Mouse (Mus musculus) liver, embryonic 18 days (tissue): ENCODE data around the gene Tmem156. TPM values are rescaled to one million over a fixed set of nuclear protein-coding genes. Genes with fewer than 3 reads are reported as not detected.

Experiments
- polyA plus RNA-seq: library from polyadenylated mRNA; depleted of rRNA; stranded (reverse); fragments of >200 nt; gene quantifications from 2 replicates; pipeline ENCODE4 v1.2.3, GENCODE M21; 2012; rRNA removed

Gene Tmem156
- polyA plus RNA-seq, result 0.79 and 1.1 TPM in 2 replicates

DNA sequence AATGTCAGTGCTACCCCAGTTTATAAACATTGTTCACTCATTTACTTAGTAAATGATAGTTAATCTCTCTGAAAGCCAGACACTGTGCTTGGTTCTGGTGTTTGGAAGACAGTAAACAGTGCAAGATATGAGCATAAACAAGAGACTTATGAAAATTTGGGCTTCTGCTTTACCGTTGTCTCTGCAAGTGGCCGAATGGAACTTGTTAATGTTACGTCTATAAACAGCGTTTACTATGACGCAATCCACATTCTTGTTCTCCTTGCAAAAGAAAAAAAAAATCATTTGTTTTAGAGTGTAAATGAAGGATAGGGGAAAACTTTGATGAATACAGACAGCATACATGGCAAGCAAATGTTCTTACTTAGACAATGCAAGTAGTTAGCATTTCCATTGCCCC lies at the start of gene Tmem156:
Gene Tmem156, minus strand, starts transcription at position 212 of the 400 bp plus-strand sequence.

GRCm38 (mm10) chr5:65106876-65107772 lies 15.2 kb upstream of the Tmem156 start, which contains the start of gene Klhl5:
Gene Klhl5 (plus strand): TSS chr5:65107539.

Other genes with a start within 250 kb of the Tmem156 start
- 2.0 and 2.1 TPM in 2 replicates for gene Tlr1, start 158.6 kb downstream of the Tmem156 start, polyA plus RNA-seq
- gene Tlr6, start 132.0 kb downstream of the Tmem156 start, polyA plus RNA-seq, result 0.66 and 1.1 TPM in 2 replicates
- gene Fam114a1, start 122.1 kb downstream of the Tmem156 start, polyA plus RNA-seq, result 16.8 and 18.3 TPM in 2 replicates
- 7.4 and 7.6 TPM in 2 replicates for gene Klhl5, start 15.4 kb upstream of the Tmem156 start, polyA plus RNA-seq
- gene Wdr19, start 107.6 kb upstream of the Tmem156 start, polyA plus RNA-seq, result 0.83 and 1.1 TPM in 2 replicates
- 10.4 and 10.9 TPM in 2 replicates for gene Rfc1, start 243.5 kb upstream of the Tmem156 start, polyA plus RNA-seq